Mouse (Mus musculus) retina, postnatal 7 days (tissue): ENCODE results near the gene Gm13124.
"Not testable (repeated sequence)": the region's sequence is repeated elsewhere in the genome, so short reads cannot be mapped to it uniquely, and the experiment has no call there.

Experiments
- DNase-seq: peaks from one replicate; pipeline ENCODE4 v3.0.0-alpha.2; 2012; ENCODE audit warnings: low read depth, low spot score

Gm13124 gene

DNA sequence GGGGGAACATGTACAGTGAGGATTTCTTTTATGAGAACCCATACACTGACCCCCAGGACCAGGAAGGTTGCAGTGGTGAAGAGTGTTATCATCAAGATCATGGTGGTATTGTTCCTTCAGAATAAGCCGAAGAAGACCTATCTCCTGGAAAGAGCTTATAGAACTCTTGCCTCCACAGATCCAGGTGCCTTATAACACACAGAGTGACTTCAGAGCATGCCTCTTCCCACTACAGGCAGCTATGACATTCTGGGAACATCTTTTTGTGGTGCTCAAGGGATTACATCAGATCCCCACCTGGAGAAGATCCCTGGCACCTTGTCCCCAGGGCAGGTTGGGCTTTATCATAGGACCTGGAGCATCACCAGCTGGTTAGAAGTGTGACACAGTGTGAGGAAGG, at the start of gene Gm13124:
Gene Gm13124 (minus strand): TSS at position 101 of the 400 bp plus-strand sequence.
- DNase-seq, result no peak

DNA sequence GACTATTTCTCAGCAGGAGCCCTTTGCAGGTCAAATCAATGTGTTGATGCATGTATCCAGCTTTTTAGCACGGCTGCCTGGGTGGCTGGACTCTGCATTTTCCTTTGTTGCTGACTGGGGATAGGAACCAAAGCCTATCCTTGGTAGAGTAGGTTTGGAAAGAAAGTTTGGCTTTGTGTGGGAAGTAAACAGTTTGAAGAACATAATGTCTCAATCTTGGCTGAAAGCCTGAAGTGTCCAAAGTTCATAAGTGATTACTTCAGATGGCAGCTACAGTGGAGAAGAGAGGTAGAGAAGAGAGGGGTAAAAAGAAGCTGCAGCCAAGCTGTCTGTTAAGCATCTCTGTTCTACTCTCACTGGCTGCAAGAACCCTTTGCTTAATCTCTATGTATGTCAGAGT, 49.7 kb upstream of the Gm13124 start:
- no peak for DNase-seq

DNA sequence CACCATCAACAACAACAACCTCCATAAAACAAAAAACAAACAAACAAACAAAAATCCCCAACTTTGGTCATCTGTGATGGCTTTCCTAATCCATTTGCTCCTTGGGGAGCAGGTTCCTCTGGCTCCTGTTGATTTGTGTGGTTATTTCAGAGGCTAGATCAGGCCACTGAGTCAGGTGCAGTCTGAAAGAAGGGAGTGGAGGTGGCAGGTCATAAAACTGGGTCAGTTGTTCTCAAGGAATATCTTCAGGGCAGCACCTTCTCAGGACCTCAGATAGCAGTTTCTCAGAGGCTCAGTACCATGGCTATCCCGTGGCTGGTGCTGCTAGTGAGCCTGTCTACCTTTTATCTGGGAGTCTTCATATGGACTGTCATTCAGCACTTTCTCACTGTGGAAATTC, 48.5 kb upstream of the Gm13124 start, which contains the start of gene Aadacl4:
Gene Aadacl4 (plus strand): TSS at position 301 of the 400 bp plus-strand sequence.
- no peak for DNase-seq

DNA sequence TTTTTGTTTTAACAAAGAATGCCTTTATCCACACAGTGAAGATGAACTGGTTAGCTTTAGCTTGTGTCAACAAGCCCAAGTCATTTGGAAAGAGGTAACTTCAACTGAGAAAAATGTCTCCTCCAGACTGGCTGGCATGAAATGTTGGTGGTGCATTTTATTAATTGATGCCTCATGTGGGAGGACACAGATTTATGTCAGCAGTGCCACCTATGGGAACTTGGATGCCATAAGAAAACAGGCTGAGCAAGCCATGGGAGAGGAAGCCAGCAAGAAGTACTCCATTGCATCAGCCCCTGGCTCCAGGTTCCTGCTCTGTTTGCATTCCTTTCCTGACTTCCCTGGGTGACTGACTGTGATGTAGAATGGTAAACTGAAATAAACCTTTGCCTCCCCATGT, 27.9 kb upstream of the Gm13124 start:
- DNase-seq, result no peak

DNA sequence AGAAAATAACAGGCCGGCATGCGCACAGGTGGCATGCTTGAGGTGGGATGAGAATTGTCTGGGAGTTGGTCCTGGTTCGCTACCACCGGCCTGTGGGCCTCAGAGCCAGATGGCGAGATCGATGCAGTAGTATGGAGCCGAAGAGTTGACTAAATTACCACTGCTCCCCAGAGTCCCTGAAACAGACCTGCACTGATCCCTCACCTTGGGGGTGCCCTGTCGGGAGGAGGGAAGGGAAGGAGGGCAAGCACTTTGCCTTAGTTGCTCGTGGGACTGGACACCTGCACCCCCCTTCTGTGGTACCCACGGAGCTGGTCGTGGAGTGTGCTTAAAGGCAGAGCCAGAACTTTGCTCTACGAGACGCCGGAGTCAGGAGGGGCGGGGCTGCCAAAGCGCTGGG, 21.3 kb upstream of the Gm13124 start:
- not testable (repeated sequence) for DNase-seq

DNA sequence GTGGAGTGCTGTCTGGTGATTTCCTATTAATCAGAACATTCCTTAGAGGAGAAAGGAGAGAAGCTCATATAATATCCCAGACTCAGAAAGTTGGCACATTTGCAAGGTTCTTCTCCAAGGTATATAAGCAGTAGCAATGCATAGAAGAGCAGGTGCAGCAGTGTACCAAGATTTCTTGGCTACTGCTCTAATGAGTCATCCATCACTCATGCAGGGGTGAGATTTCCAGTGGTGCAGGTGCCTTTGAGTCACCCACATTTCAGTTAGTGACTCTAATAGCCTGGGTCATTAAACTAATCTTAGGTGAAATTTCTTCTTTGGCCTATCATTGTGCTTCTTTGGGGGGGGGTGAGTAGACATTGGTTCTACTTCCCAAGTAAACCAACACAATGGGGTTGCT, 2.8 kb upstream of the Gm13124 start:
- no peak for DNase-seq

DNA sequence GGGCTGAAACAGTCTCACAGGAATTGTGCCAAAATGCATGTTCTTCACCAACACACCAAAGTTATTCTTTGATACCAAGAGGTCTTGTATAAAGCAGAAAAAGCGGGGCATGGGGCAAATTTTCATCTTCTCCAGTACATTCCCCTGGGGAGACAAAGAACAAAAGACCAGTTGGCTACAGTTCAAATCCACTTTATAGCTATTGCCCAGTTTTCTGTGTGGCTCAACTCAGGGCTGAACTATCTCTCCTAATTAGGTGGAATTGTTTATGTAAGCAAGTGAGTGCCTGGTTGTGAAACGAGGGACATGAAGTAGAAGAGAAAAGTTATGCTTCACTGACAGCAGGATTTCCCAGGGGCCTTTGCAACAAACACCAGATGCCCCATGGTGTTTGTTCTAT, 3.7 kb downstream of the Gm13124 start:
- no peak for DNase-seq

DNA sequence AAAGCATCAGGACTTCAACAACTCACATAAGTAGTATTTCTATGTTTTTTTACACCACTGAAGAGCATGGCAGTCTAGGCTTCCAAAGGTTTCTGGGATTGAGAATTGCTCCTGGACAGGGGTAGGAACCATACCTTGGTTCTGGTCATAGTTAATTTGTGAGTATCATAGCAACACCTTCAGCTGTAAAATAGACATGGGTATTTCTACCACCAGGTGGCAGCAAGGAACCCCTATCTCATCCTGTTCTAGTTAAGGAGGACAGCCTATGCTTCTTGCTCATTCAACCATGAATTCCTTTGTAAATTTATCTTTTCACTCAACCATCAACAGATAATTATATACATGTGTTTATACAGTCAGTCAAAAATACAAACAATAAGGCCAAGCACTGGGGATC, 5.1 kb downstream of the Gm13124 start:
- DNase-seq, result no peak

DNA sequence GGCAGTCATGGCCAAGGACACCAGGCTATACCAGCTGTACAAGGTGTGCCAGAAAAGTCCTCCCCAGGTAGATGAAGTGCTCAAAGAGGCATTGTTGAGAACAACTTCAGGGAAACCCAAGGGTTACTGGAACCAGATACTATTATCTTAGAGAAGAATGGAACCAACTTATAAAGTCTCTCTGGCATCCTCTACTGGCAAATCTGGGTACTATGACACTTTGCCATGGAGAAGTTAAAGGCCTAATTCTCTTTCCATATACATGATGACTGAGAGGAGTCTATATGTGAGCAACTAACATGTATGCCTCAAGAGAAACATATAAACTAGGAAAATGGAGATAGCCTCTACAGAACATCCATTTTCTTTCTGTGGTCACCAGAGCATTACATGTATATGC, 13.8 kb downstream of the Gm13124 start:
- DNase-seq, result no peak

DNA sequence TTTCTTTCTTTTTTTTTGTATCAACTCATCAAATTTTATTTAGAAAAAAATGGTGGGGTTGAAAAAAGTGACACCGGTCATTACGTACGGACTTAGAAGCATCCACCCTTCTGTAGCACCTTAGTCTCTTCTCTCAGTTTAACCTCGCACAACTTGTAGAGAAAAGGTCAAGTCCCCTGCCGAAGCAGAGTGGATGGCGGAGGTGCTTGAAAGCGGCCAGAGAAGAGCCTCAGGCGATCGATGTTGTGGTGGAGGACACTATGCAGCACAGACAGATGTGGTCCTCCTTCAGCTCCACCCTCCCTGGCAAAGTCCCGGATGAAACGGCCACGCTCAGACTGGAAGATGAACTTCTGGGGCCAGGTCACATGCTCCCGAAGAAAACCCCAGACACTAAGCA, 19.6 kb downstream of the Gm13124 start:
- DNase-seq, result not testable (repeated sequence)

DNA sequence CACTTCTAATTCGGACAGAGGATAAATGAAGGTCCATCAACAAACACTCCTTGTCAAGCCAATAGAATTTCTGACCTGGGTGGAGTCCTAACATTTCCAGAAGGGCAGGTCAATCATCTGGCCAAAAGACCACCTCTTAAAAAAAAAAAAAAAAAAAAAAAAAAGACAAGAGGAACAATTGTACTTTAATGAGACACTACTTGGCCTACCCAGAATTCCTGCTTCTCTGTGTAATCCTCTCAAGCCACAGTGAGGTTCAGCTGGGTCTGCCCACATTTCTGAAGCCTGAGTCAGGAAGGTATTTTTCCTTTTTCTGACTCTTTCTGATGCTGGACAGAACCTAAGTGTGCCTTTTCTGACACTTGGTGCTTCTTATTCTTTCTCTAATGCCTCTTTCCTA, 20.2 kb downstream of the Gm13124 start:
- DNase-seq, result no peak

DNA sequence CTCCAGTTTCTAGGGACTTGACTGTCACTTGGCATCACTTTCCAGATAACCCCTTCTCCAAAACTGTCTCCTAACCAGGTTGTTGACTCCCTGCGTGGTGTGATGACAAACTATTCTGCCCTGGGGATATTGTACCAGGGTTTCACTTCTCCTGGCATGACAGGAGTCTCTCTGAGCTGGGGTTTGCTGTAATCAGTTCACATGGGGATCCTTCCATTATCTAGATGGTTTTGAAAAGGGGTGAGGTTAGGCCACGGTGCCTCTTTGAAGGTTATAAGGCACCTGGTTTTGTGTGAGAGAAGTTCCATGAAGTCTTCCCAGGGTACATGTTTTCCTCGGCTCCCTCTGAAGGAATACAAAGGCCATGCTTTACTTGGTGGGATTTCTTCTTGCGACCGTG, 45.4 kb downstream of the Gm13124 start, which contains the start of gene 9430007A20Rik:
Gene 9430007A20Rik (plus strand): TSS at position 301 of the 400 bp plus-strand sequence.
- no peak for DNase-seq

DNA sequence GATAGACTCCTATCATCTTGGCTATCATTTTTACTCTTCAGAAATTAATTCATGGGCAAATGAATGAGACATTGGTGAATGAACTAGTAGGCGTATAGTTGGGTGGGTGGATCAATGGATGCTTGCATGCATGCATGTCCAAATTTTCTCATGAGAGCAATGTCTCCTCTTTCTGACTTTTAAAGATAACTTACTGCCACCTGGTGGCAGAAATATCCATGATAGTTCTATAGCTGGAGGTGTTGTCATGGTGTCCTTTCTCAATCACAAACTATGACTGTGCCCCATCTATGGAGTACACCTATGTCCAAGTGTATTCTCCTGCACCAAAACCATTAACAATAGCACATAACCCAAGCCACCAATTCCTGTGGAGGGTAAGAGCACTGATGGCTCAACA, 58.4 kb downstream of the Gm13124 start:
- no peak for DNase-seq
